Mouse (Mus musculus): Measurements from ENCODE around the gene Gli1.

Gene Gli1

GRCm38 (mm10) chr10:127343029-127343428 is 1.3 kb upstream of the Gli1 start:
- DNase-seq: no peak

- no peak for DNase-seq
Observed at GRCm38 (mm10) chr10:127341360-127341690, 449 bp downstream of the Gli1 start.

- no peak for DNase-seq
Observed at GRCm38 (mm10) chr10:127340577-127341359, 1.0 kb downstream of the Gli1 start.

GRCm38 (mm10) chr10:127339683-127340576 is 1.8 kb downstream of the Gli1 start:
- DNase-seq: no peak

GRCm38 (mm10) chr10:127338930-127339682 is 2.7 kb downstream of the Gli1 start:
- DNase-seq: peak; percentile 86

- DNase-seq: no peak
Observed at GRCm38 (mm10) chr10:127337536-127338099, 4.2 kb downstream of the Gli1 start.

- DNase-seq: no peak
Observed at GRCm38 (mm10) chr10:127336952-127337351, 4.8 kb downstream of the Gli1 start.

GRCm38 (mm10) chr10:127335271-127335670 is 6.5 kb downstream of the Gli1 start:
- no peak for DNase-seq

GRCm38 (mm10) chr10:127333152-127333551 is 8.6 kb downstream of the Gli1 start:
- peak; percentile 45 for DNase-seq

GRCm38 (mm10) chr10:127332211-127332874 is 9.4 kb downstream of the Gli1 start:
- DNase-seq: no peak

GRCm38 (mm10) chr10:127330212-127330611 is 11.6 kb downstream of the Gli1 start:
- no peak for DNase-seq

GRCm38 (mm10) chr10:127327461-127328145 is 14.2 kb downstream of the Gli1 start:
- no peak for DNase-seq

- no peak for DNase-seq
Observed at GRCm38 (mm10) chr10:127326828-127327227, 14.9 kb downstream of the Gli1 start.

GRCm38 (mm10) chr10:127326017-127326801 is 15.6 kb downstream of the Gli1 start:
- DNase-seq: peak; percentile 31

GRCm38 (mm10) chr10:127325454-127326016 is 16.2 kb downstream of the Gli1 start:
- peak; percentile 76 for DNase-seq

GRCm38 (mm10) chr10:127324495-127324894 is 17.3 kb downstream of the Gli1 start:
- peak; percentile 90 for DNase-seq

- peak; percentile 74 for DNase-seq
Observed at GRCm38 (mm10) chr10:127323131-127323855, 18.5 kb downstream of the Gli1 start.

- DNase-seq: peak; percentile 44
Observed at GRCm38 (mm10) chr10:127322669-127323068, 19.1 kb downstream of the Gli1 start.

- DNase-seq: peak; percentile 44
Observed at GRCm38 (mm10) chr10:127322178-127322577, 19.6 kb downstream of the Gli1 start.

- peak; percentile 52 for DNase-seq
Observed at GRCm38 (mm10) chr10:127321621-127322020, 20.2 kb downstream of the Gli1 start, which contains the start of gene Arhgap9. Arhgap9 (plus strand) TSS chr10:127321964.
